Mouse (Mus musculus): Measurements from ENCODE around the gene Txndc17.
"Not testable (repeated sequence)": the region's sequence is repeated elsewhere in the genome, so short reads cannot be mapped to it uniquely, and the experiment has no call there.

The Txndc17 gene

GRCm38 (mm10) chr11:72207204-72207833 lies at the start of gene Txndc17, which contains the start of gene 4933427D14Rik:
TSS of gene Txndc17 (plus strand) at chr11:72207547.
TSS of gene 4933427D14Rik (minus strand) at chr11:72207459.
- in situ Hi-C loops (cut with MboI, MseI) = no loop called here

- in situ Hi-C loops (cut with MboI, MseI) = no loop called here
Observed at GRCm38 (mm10) chr11:72163198-72163597, 44.1 kb upstream of the Txndc17 start.

GRCm38 (mm10) chr11:72169871-72170270 lies 37.5 kb upstream of the Txndc17 start:
- in situ Hi-C loops (cut with MboI, MseI) = no loop called here

GRCm38 (mm10) chr11:72171906-72172305 lies 35.4 kb upstream of the Txndc17 start:
- in situ Hi-C loops (cut with MboI, MseI) = not testable (repeated sequence)

GRCm38 (mm10) chr11:72173506-72173905 lies 33.8 kb upstream of the Txndc17 start:
- in situ Hi-C loops (cut with MboI, MseI) = no loop called here

- in situ Hi-C loops (cut with MboI, MseI) = no loop called here
Observed at GRCm38 (mm10) chr11:72174721-72175120, 32.6 kb upstream of the Txndc17 start.

- in situ Hi-C loops (cut with MboI, MseI) = no loop called here
Observed at GRCm38 (mm10) chr11:72175966-72176365, 31.4 kb upstream of the Txndc17 start.

- in situ Hi-C loops (cut with MboI, MseI) = no loop called here
Observed at GRCm38 (mm10) chr11:72176553-72176952, 30.8 kb upstream of the Txndc17 start.

GRCm38 (mm10) chr11:72180556-72180955 lies 26.8 kb upstream of the Txndc17 start:
- in situ Hi-C loops (cut with MboI, MseI) = no loop called here

- in situ Hi-C loops (cut with MboI, MseI) = no loop called here
Observed at GRCm38 (mm10) chr11:72181136-72181535, 26.2 kb upstream of the Txndc17 start.

GRCm38 (mm10) chr11:72184252-72184651 lies 23.1 kb upstream of the Txndc17 start:
- in situ Hi-C loops (cut with MboI, MseI) = no loop called here

- in situ Hi-C loops (cut with MboI, MseI) = no loop called here
Observed at GRCm38 (mm10) chr11:72190857-72191256, 16.5 kb upstream of the Txndc17 start.

GRCm38 (mm10) chr11:72194259-72194658 lies 13.1 kb upstream of the Txndc17 start:
- in situ Hi-C loops (cut with MboI, MseI) = no loop called here

- in situ Hi-C loops (cut with MboI, MseI) = no loop called here
Observed at GRCm38 (mm10) chr11:72196506-72196905, 10.8 kb upstream of the Txndc17 start.

GRCm38 (mm10) chr11:72203440-72203839 lies 3.9 kb upstream of the Txndc17 start:
- in situ Hi-C loops (cut with MboI, MseI) = no loop called here

- in situ Hi-C loops (cut with MboI, MseI) = no loop called here
Observed at GRCm38 (mm10) chr11:72205256-72205655, 2.1 kb upstream of the Txndc17 start.

- in situ Hi-C loops (cut with MboI, MseI) = no loop called here
Observed at GRCm38 (mm10) chr11:72206341-72207203, 775 bp upstream of the Txndc17 start, which contains the start of gene Gm43951. TSS of gene Gm43951 (minus strand) at chr11:72206840.

GRCm38 (mm10) chr11:72207834-72208377 lies 559 bp downstream of the Txndc17 start:
- in situ Hi-C loops (cut with MboI, MseI) = no loop called here

GRCm38 (mm10) chr11:72214591-72215409 lies 7.5 kb downstream of the Txndc17 start:
- in situ Hi-C loops (cut with MboI, MseI) = loop anchor here (5.0 kb wide), 2 partner anchors 88 to 228 kb away; partner anchors contain the start of genes Mybbp1a and Xaf1

- in situ Hi-C loops (cut with MboI, MseI) = loop anchor here (5.0 kb wide), 2 partner anchors 87 to 227 kb away; partner anchors contain the start of genes Mybbp1a and Xaf1
Observed at GRCm38 (mm10) chr11:72215410-72215797, 8.1 kb downstream of the Txndc17 start, which contains the start of gene Med31. TSS of gene Med31 (minus strand) at chr11:72215592.

GRCm38 (mm10) chr11:72217116-72217515 lies 9.8 kb downstream of the Txndc17 start:
- in situ Hi-C loops (cut with MboI, MseI) = loop anchor here (5.0 kb wide), 2 partner anchors 85 to 225 kb away; partner anchors contain the start of genes Mybbp1a and Xaf1
